Mouse (Mus musculus): ENCODE data around the gene Anapc16. TPM values are rescaled to one million over a fixed set of nuclear protein-coding genes. Genes with fewer than 3 reads are reported as not detected.

Anapc16 gene
- total and polyA plus RNA-seq, 3 experiments = 53.7 to 61.5 TPM; not detected in 1

GRCm38 (mm10) chr10:59981792-59982191 is 21.1 kb downstream of the Anapc16 start:
- no peak overlapping the region for H3K4me3 ChIP-seq (ENCODE audit: control insufficient read depth in 1 of 2, insufficient read depth in 1 of 2, low read depth in 2 of 2, low read length in 2 of 2)
- H3K9ac ChIP-seq (ENCODE audit: control insufficient read depth, low read depth, low read length, poor library complexity, severe bottlenecking) = no peak overlapping the region
- peaks cover 0 to 26% of the 10 kb centered on the region in 2 experiments; a peak in 2 of 4 replicates for H3K36me3 ChIP-seq (ENCODE audit: control insufficient read depth in 1 of 2, insufficient read depth in 2 of 2, low read length in 2 of 2)
- H3K4me1 ChIP-seq (ENCODE audit: control insufficient read depth in 1 of 2, insufficient read depth in 2 of 2, low read length in 2 of 2) = peaks cover 12 to 26% of the 10 kb centered on the region in 2 experiments
- no peak overlapping the region for H3K27ac ChIP-seq (ENCODE audit: control insufficient read depth, low read depth, low read length)
- no peaks in the 10 kb centered on the region for H3K9me3 ChIP-seq (replicated peaks; ENCODE audit: insufficient read depth, low read length)
- TF ChIP-seq EP300 (IDR thresholded peaks at IDR 0.05; ENCODE audit: low read depth in 1 of 2, low read length in 2 of 2) (no peak), UBTF (IDR thresholded peaks at IDR 0.05; ENCODE audit: borderline replicate concordance, insufficient read depth, low read depth, low read length) (no peak), KAT2A (conservative IDR thresholded peaks at IDR 0.05; ENCODE audit: low read depth, low read length) (no peak), HCFC1 (IDR thresholded peaks at IDR 0.05; ENCODE audit: low read depth, low read length) (no peak), ZMIZ1 (IDR thresholded peaks at IDR 0.05; ENCODE audit: low read depth, low read length) (no peak), SIN3A (IDR thresholded peaks at IDR 0.05; ENCODE audit: low read length) (no peak), POLR2AphosphoS5 (IDR thresholded peaks at IDR 0.05; ENCODE audit: borderline replicate concordance, low read depth, low read length) (no peak), USF2 (IDR thresholded peaks at IDR 0.05; ENCODE audit: borderline replicate concordance in 1 of 2, insufficient read depth in 1 of 2, low read depth in 1 of 2, low read length in 2 of 2) (no peak), NRF1 (IDR thresholded peaks at IDR 0.05; ENCODE audit: insufficient read depth, low read depth, low read length, poor library complexity, severe bottlenecking) (no peak), TCF12 (IDR thresholded peaks at IDR 0.05; ENCODE audit: low read depth, low read length) (no peak), JUND (IDR thresholded peaks at IDR 0.05; ENCODE audit: low read depth, low read length) (no peak), POLR2A (IDR thresholded peaks at IDR 0.05; ENCODE audit: control insufficient read depth in 1 of 2, insufficient read depth in 1 of 2, low read depth in 1 of 2, low read length in 2 of 2, poor library complexity in 1 of 2) (no peak), MYC (IDR thresholded peaks at IDR 0.05; ENCODE audit: low read depth, low read length) (no peak)
- no peaks in the 10 kb centered on the region for H3K79me2 ChIP-seq (ENCODE audit: control insufficient read depth, insufficient read depth, low read length, poor library complexity)
- no peak for DNase-seq (ENCODE audit: low read depth, low spot score)
- no peaks in the 10 kb centered on the region for H3K27me3 ChIP-seq (ENCODE audit: control insufficient read depth in 1 of 2, insufficient read depth in 2 of 2, low read length in 2 of 2)

GRCm38 (mm10) chr10:59981336-59981735 is 21.6 kb downstream of the Anapc16 start:
- Histone ChIP-seq H3K27me3 (ENCODE audit: control insufficient read depth in 1 of 2, insufficient read depth in 2 of 2, low read length in 2 of 2) (no peaks in the 10 kb centered on the region), H3K9ac (ENCODE audit: control insufficient read depth, low read depth, low read length, poor library complexity, severe bottlenecking) (no peak overlapping the region), H3K4me3 (ENCODE audit: control insufficient read depth in 1 of 2, insufficient read depth in 1 of 2, low read depth in 2 of 2, low read length in 2 of 2) (no peak overlapping the region), H3K27ac (ENCODE audit: control insufficient read depth, low read depth, low read length) (no peak overlapping the region), H3K36me3 (ENCODE audit: control insufficient read depth in 1 of 2, insufficient read depth in 2 of 2, low read length in 2 of 2) (peaks cover 0 to 26% of the 10 kb centered on the region in 2 experiments; a peak in 2 of 4 replicates), H3K9me3 (replicated peaks; ENCODE audit: insufficient read depth, low read length) (no peaks in the 10 kb centered on the region), H3K79me2 (ENCODE audit: control insufficient read depth, insufficient read depth, low read length, poor library complexity) (no peaks in the 10 kb centered on the region), H3K4me1 (ENCODE audit: control insufficient read depth in 1 of 2, insufficient read depth in 2 of 2, low read length in 2 of 2) (peaks cover 12 to 26% of the 10 kb centered on the region in 2 experiments)
- DNase-seq (ENCODE audit: low read depth, low spot score) = no peak
- TF ChIP-seq UBTF (IDR thresholded peaks at IDR 0.05; ENCODE audit: borderline replicate concordance, insufficient read depth, low read depth, low read length) = no peak
- 0 out of 2 replicates have a peak, but pooled peaks have one; percentile 28 for TF ChIP-seq POLR2AphosphoS2 (IDR thresholded peaks at IDR 0.05; ENCODE audit: low read length)
- TF ChIP-seq JUND (IDR thresholded peaks at IDR 0.05; ENCODE audit: low read depth, low read length) = no peak

Measured in MEL (cell line).